Mouse (Mus musculus) thymus, adult 2 months (tissue): ENCODE measurements at regions not wholly inside any gene's neighbourhood (a gene's known extent, or its start where the extent isn't known, plus 50 kb on each side); places are given as distances from the start of the nearest gene placed in this dataset.
A peak's percentile ranks its signal among the peaks of the same experiment; 100 is the strongest.
"Not testable (repeated sequence)": the region's sequence is repeated elsewhere in the genome, so short reads cannot be mapped to it uniquely, and the experiment has no call there.

Source experiments
- DNase-seq: peaks from one replicate; pipeline ENCODE4 v3.0.0; 2021
- H3K27ac ChIP-seq: fragments of 200-500 bp; 2 replicates; pipeline ENCODE4 v1.5.1; 2012; ENCODE audit warnings: low read length, control low read depth; ENCODE audit not compliant: control insufficient read depth, insufficient read depth
- H3K27me3 ChIP-seq: fragments of 200-500 bp; 2 replicates; pipeline ENCODE4 v1.6.1; 2012; ENCODE audit warnings: mild to moderate bottlenecking, low read length, moderate library complexity, mixed read lengths; ENCODE audit not compliant: control insufficient read depth, insufficient read depth
- H3K36me3 ChIP-seq: fragments of 200-500 bp; 2 replicates; pipeline ENCODE4 v1.6.1; 2012; ENCODE audit warnings: mild to moderate bottlenecking, low read length, moderate library complexity; ENCODE audit not compliant: control insufficient read depth, insufficient read depth
- H3K4me1 ChIP-seq: fragments of 200-500 bp; replicated peaks from 2 replicates; pipeline ENCODE4 v1.6.1; 2012; ENCODE audit warnings: low read length; ENCODE audit not compliant: control insufficient read depth, insufficient read depth
- H3K4me3 ChIP-seq: fragments of 200-500 bp; 2 replicates; pipeline ENCODE4 v1.5.1; 2012; ENCODE audit warnings: mild to moderate bottlenecking, low read length, control low read depth, moderate library complexity; ENCODE audit not compliant: control insufficient read depth, insufficient read depth
- CTCF ChIP-seq: fragments of 200-500 bp; IDR thresholded peaks from 2 replicates; pipeline ENCODE4 v1.5.1; 2012; ENCODE audit warnings: mild to moderate bottlenecking, control low read depth, low read length, moderate library complexity, borderline replicate concordance; ENCODE audit not compliant: control insufficient read depth, poor library complexity, insufficient read depth; ENCODE audit errors: extremely low read depth
- POLR2A ChIP-seq: fragments of 200-500 bp; IDR thresholded peaks from 2 replicates; pipeline ENCODE4 v1.6.1; 2012; ENCODE audit warnings: mild to moderate bottlenecking, low read length, control low read depth, moderate library complexity; ENCODE audit not compliant: control insufficient read depth, poor library complexity, insufficient read depth; ENCODE audit errors: extremely low read depth
- WGBS: fragments of 180-500 bp; shearing (Covaris S2); methylation state at CpG from one replicate; pipeline ENCODE4 v1.1.7; 2018; 5-methylcytosine and 5-hydroxymethylcytosine counted together

DNA sequence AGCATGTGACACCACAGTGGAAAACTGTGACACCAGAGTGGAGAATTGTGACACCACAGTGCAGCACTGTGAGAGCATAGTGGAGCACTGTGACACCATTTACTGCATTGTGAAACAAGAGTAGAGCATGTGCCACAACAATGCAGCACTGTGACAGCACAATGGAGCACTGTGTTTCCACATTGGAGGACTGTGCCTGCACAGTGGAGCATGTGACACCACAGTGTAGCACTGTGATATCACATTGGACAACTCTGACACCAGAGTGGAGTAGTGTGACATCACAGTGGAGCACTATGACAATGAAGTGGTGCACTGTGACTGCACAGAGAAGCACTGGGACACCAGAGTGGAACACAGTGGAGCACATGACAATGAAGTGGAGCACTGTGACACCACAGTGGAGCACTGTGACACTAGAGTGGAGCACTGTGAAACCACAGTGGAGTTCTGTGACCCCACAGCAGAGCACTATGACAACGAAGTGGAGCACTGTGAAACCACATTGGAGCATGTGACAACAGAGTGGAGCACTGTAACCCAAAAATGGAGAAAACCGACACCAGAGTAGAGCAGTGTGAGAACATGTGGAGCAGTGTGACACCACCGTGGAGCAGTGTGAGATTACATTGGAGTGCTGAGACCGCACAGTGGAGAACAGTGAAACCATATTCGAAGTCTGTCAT, 100.9 kb upstream of the Vmn1r2 start:
- no peak for DNase-seq
- no peaks in the 10 kb centered on the region for H3K4me1 ChIP-seq
- no peak overlapping the region for H3K4me3 ChIP-seq
- H3K27me3 ChIP-seq: no peaks in the 10 kb centered on the region
- no peak for TF ChIP-seq POLR2A
- TF ChIP-seq CTCF: no peak
- WGBS: 81% methylated on average over 5 of the region's 5 CpGs
- no peak overlapping the region for H3K27ac ChIP-seq
- no peaks in the 10 kb centered on the region for H3K36me3 ChIP-seq

DNA sequence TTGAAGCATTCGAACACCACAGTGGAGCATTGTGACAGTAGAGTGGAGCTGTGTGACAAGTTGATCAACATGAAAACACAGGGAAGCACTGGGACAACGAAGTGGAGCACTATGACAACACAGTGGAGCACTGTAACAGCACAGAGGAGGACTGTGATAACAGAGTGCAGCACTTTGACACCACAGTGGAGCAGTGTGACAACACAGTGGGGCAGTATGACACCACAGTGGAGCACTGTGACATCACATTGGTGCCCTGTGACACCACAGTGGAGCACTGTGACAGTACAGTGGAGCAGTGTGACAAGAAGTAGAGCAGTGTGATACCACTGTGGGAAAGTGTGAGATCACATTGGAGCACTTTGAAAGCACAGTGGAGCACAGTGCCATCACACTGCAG, 99.9 kb upstream of the Vmn1r2 start:
- no peak overlapping the region for H3K27ac ChIP-seq

DNA sequence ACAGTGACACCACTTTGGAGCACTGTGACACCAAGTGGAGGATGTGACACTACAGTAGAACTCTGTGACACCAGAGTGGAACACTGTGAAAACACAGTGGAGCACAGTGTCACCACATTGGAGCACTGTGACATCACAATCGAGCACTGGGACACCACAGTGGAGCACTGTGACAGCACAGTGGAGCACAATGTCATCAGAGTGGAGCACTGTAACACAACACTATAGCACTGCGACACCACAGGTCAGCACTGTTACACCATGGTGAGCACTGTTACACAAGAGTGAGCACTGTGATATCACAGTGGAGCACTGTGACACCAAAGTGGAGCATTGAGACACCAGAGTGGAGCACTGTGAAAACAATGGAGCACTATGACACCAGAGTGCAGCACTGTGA, 99.5 kb upstream of the Vmn1r2 start:
- Histone ChIP-seq H3K4me1 (no peaks in the 10 kb centered on the region), H3K4me3 (no peak overlapping the region), H3K27me3 (no peaks in the 10 kb centered on the region), H3K27ac (no peak overlapping the region), H3K36me3 (no peaks in the 10 kb centered on the region)
- peak; percentile 20 for DNase-seq
- WGBS: 33% methylated on average over 2 of the region's 2 CpGs
- TF ChIP-seq CTCF (no peak), POLR2A (no peak)

More for the DNA sequence above, 99.9 kb upstream of the Vmn1r2 start:
- no peak for DNase-seq
- Histone ChIP-seq H3K27me3 (no peaks in the 10 kb centered on the region), H3K36me3 (no peaks in the 10 kb centered on the region), H3K4me3 (no peak overlapping the region), H3K4me1 (no peaks in the 10 kb centered on the region)
- WGBS: 53% methylated on average over 2 of the region's 2 CpGs
- no peak for TF ChIP-seq POLR2A
- TF ChIP-seq CTCF: no peak

DNA sequence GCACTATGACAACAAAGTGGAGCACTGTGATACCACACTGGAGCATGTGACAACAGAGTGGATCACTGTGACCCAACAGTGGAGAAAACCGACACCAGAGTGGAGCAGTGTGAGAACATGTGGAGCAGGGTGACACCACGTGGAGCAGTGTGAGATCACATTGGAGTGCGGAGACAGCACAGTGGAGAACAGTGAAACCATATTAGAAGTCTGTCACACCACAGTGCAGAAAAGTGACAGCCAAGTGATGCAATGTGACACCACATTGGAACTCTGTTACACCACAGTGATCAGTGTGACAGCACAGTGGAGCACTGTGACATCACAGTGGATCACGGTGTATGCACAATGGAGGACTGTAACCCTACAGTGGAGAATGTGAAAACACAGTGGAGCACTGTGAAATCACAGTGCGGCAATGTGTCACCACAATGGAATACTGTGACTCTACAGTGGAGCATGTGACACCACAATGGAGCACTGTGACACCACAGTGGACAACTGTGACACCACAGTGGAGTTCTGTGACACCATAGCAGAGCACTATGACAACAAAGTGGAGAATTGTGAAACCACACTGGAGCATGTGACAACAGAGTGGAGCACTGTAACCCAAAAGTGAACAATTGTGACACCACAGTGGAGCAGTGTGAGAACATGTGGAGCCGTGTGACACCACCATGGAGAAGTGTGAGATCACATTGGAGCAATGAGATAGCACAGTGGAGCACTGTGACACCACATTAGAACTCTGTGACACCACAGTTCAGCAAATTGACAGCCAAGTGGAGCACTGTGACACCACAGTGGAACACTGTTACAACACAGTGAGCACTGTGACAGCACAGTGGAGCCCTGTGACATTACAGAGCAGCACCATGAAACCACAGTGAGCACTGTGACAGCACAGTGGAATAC, 98.6 kb upstream of the Vmn1r2 start:
- Histone ChIP-seq H3K36me3 (no peaks in the 10 kb centered on the region), H3K4me3 (no peak overlapping the region), H3K27ac (no peak overlapping the region), H3K4me1 (no peaks in the 10 kb centered on the region), H3K27me3 (no peaks in the 10 kb centered on the region)
- no peak for DNase-seq
- TF ChIP-seq POLR2A: no peak
- no peak for TF ChIP-seq CTCF
- 89% methylated on average over 6 of the region's 6 CpGs for WGBS

DNA sequence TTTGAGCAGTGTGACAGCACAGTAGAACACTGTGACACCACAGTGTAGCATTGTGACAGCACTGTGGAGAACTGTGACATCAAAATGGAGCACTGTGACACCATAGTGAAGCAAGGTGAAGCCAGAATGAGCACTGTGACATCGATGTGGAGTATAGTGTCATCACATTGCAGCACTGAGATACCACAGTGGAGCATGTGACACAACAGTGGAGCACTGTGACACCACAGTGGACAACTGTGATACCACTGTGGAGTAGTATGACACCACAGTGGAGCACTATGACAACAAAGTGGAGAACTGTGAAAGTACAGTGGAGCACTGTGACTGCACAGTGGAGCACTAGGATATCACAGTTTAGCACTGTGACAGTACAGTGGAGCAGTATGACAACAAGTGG, 97.8 kb upstream of the Vmn1r2 start:
- H3K36me3 ChIP-seq: no peaks in the 10 kb centered on the region
- H3K27me3 ChIP-seq: no peaks in the 10 kb centered on the region
- 53% methylated on average over 1 of the region's 1 CpGs for WGBS
- no peak overlapping the region for H3K4me3 ChIP-seq
- TF ChIP-seq CTCF (no peak), POLR2A (no peak)
- no peak for DNase-seq
- no peaks in the 10 kb centered on the region for H3K4me1 ChIP-seq
- no peak overlapping the region for H3K27ac ChIP-seq

DNA sequence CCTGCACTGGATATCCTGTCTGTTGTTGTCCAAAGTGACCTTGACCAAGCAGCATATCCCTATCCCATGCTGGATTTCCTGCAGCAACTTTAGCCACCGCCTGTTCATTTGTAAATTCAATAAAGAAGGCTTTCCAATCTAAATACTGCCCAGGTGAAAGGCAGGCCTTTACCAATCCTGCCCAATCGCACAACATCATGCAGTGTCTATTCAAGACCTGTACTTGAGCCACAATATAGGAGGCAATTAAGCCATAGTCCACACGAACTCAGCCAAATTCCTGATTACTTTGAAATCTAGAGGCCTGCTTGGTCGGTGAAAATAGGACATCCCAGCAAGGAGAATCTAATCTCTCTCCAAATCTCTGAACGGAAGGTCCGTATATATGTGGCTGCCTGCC, 95.8 kb upstream of the Vmn1r2 start:
- not testable (repeated sequence) for H3K4me3 ChIP-seq, H3K27ac ChIP-seq, H3K36me3 ChIP-seq, H3K27me3 ChIP-seq, H3K4me1 ChIP-seq, DNase-seq
- WGBS: 73% methylated on average over 6 of the region's 6 CpGs

DNA sequence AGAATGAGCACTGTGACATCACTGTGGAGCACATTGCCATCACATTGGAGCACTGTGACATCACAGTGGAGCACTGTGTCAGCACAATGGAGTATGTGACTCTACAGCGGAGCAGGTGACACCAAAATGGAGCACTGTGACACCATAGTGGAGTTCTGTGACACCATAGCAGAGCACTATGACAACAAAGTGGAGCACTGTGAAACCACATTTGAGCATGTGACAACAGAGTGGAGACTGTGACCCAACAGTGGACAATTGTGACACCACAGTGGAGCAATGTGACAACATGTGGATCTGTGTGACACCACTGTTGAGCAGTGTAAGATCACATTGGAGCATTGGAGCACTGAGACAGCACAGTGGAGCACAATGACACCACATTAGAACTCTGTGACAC, 87.2 kb upstream of the Vmn1r2 start:
- DNase-seq: no peak
- no peak overlapping the region for H3K27ac ChIP-seq
- WGBS: 97% methylated on average over 1 of the region's 1 CpGs
- H3K4me3 ChIP-seq: no peak overlapping the region
- H3K4me1 ChIP-seq: no peaks in the 10 kb centered on the region
- TF ChIP-seq CTCF (no peak), POLR2A (no peak)
- H3K36me3 ChIP-seq: no peaks in the 10 kb centered on the region
- H3K27me3 ChIP-seq: no peaks in the 10 kb centered on the region
